Mouse (Mus musculus) midbrain, embryonic 12.5 days (tissue): ENCODE data around the gene Ccdc36. TPM values are rescaled to one million over a fixed set of nuclear protein-coding genes. Genes with fewer than 3 reads are reported as not detected.

ENCODE experiments used
- ATAC-seq: fragments of 200-750 bp; cut with Nextera tagmentation; 2 replicates; pipeline ENCODE4 v1.8.0; 2017; ENCODE audit warnings: low read depth, moderate TSS enrichment, moderate library complexity; ENCODE audit not compliant: low FRiP score
- H3K27ac ChIP-seq: fragments of 300-500 bp; sonication (generic); replicated peaks from 2 replicates; pipeline ENCODE4 v1.5.1; 2016; ENCODE audit warnings: mild to moderate bottlenecking
- H3K27me3 ChIP-seq: fragments of 300-500 bp; sonication (generic); 2 replicates; pipeline ENCODE4 v1.6.1; 2016; ENCODE audit warnings: mild to moderate bottlenecking
- H3K36me3 ChIP-seq: fragments of 300-500 bp; sonication (generic); 2 replicates; pipeline ENCODE4 v1.6.1; 2016
- H3K4me1 ChIP-seq: fragments of 300-500 bp; sonication (generic); 2 replicates; pipeline ENCODE4 v1.6.1; 2016
- H3K4me2 ChIP-seq: fragments of 300-500 bp; sonication (generic); replicated peaks from 2 replicates; pipeline ENCODE4 v1.6.1; 2016; ENCODE audit warnings: mild to moderate bottlenecking, moderate library complexity
- H3K4me3 ChIP-seq: fragments of 300-500 bp; sonication (generic); 2 replicates; pipeline ENCODE4 v1.5.1; 2016; ENCODE audit warnings: mild to moderate bottlenecking
- H3K9ac ChIP-seq: fragments of 300-500 bp; sonication (generic); replicated peaks from 2 replicates; pipeline ENCODE4 v1.6.1; 2016; ENCODE audit warnings: mild to moderate bottlenecking, moderate library complexity
- H3K9me3 ChIP-seq: fragments of 300-500 bp; sonication (generic); 2 replicates; pipeline ENCODE4 v1.6.1; 2016; ENCODE audit warnings: mild to moderate bottlenecking
- whole genome bisulfite sequencing: fragments of 180-500 bp; shearing (Covaris S2); methylation state at CpG from one replicate; pipeline ENCODE4 v1.1.7; 2016; 5-methylcytosine and 5-hydroxymethylcytosine counted together
- polyA plus RNA-seq: library from polyadenylated mRNA; unstranded; fragments of >200 nt; fragmentation: Nextera tagmentation; extraction: Ambion mirVana; gene quantifications from 2 replicates; pipeline ENCODE4 v1.2.1, GENCODE M21; 2016

Ccdc36 gene
- polyA plus RNA-seq, 1 experiment from 2014 or later, result 1.3 TPM

DNA sequence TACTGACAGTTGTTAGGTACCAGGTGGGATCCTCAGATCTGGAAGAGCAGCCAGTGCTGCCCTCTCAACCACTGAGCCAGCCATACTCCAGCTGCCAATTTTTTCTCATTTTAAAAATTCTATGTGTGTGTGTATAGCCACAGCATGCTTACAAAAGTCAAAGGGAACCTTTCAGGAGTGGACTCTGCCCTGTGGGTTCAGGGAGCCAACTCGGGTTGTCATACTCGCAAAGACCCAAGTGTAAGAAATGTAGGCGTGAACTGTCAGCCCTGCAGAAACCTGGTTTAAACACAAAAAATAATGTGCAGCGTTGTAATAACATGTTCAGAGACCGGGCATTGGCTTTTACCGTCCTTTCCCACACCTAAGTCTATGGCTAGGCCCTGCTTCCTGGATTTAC lies 34.1 kb downstream of the Ccdc36 start:
- Histone ChIP-seq H3K9ac (no peak overlapping the region), H3K27ac (no peak overlapping the region), H3K4me1 (no peaks in the 10 kb centered on the region), H3K27me3 (no peaks in the 10 kb centered on the region), H3K9me3 (no peaks in the 10 kb centered on the region), H3K36me3 (peaks cover 38% of the 10 kb centered on the region), H3K4me2 (no peak overlapping the region), H3K4me3 (no peak overlapping the region)
- ATAC-seq, result no peak
- 95% methylated on average over 6 of the region's 6 CpGs for WGBS

DNA sequence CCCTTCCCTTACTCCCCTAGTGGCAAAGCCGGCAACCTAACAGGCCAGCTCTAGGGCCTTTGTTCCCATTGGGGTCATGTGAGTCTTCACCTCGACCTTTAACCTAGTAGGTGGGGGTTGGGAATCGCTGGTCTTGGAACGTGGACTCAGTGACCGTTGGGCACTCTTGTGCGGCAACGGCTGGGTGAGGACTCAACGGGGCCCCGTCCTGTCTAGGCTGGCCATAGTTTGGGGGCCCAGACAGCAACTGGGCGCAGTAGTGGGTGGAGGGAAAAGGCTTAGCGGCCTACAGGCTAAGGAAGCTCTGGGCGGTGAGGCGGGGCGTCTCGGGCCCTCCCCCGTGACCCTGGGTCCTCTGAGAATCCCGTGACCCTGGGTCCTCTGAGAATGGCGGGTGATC lies 35.6 kb downstream of the Ccdc36 start, which contains the start of gene 1700102P08Rik:
Gene 1700102P08Rik (plus strand): TSS at position 130 of the 400 bp plus-strand sequence.
- H3K4me1 ChIP-seq, result no peaks in the 10 kb centered on the region
- H3K4me2 ChIP-seq, result no peak within 1 kb of the TSS
- ATAC-seq, result no peak
- H3K9ac ChIP-seq, result no peak within 1 kb of the TSS
- H3K9me3 ChIP-seq, result no peaks in the 10 kb centered on the region
- H3K27me3 ChIP-seq, result no peaks in the 10 kb centered on the region
- 41% methylated on average over 18 of the region's 18 CpGs for WGBS
- peaks cover 54% of the 10 kb centered on the region for H3K36me3 ChIP-seq
- no peak within 1 kb of the TSS for H3K4me3 ChIP-seq
- no peak within 1 kb of the TSS for H3K27ac ChIP-seq

DNA sequence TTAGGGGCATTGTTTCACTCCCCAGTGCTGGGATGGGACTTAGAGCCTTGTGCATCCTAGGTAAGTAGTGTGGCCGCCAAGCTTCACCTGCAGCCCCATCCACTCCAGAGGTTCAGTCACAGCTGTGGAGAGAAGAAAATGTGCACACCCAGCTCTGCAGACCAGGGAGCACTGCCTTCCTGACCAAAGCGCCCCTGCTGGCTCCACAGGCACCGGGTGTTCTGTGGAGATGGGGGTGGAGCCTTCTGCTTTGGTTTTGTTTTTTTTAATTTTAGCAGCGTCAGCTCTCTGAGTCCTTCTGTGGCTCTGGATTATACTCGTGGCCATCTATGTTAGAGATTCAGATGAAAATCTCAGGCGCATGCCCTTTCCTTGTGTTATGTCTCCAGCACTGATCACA lies 39.1 kb downstream of the Ccdc36 start:
- H3K36me3 ChIP-seq, result peaks cover 82% of the 10 kb centered on the region
- ATAC-seq, result no peak
- 82% methylated on average over 6 of the region's 6 CpGs for WGBS

DNA sequence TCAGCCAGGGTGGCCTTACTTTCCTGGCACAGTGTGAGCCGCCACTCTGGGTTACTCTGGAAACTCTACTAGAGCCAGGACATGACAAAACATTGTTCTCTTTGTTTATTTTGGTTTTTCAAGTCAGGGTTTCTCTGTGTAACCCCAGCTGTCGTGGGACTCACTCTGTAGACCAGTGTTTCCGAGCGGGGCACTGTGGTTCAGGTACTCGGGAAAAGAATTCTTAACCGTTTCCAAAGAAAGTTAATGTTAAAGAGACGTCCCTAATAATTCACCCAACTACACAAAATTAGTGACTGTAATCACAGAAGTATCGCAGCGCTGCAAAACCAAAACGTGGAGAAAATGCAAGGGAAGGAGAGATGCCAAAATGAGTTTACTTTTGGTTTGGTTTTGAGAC lies 39.7 kb downstream of the Ccdc36 start:
- no peaks in the 10 kb centered on the region for H3K4me1 ChIP-seq
- WGBS, result 89% methylated on average over 10 of the region's 10 CpGs
- H3K36me3 ChIP-seq, result peaks cover 88% of the 10 kb centered on the region
- no peaks in the 10 kb centered on the region for H3K27me3 ChIP-seq
- H3K4me2 ChIP-seq, result no peak overlapping the region
- no peak overlapping the region for H3K27ac ChIP-seq
- no peaks in the 10 kb centered on the region for H3K9me3 ChIP-seq
- no peak for ATAC-seq
- H3K4me3 ChIP-seq, result no peak overlapping the region
- no peak overlapping the region for H3K9ac ChIP-seq

More for the DNA sequence above, 39.1 kb downstream of the Ccdc36 start:
- no peaks in the 10 kb centered on the region for H3K27me3 ChIP-seq
- H3K9me3 ChIP-seq, result no peaks in the 10 kb centered on the region
- H3K4me3 ChIP-seq, result no peak overlapping the region
- no peak overlapping the region for H3K9ac ChIP-seq
- no peaks in the 10 kb centered on the region for H3K4me1 ChIP-seq
- H3K4me2 ChIP-seq, result no peak overlapping the region
- no peak overlapping the region for H3K27ac ChIP-seq

DNA sequence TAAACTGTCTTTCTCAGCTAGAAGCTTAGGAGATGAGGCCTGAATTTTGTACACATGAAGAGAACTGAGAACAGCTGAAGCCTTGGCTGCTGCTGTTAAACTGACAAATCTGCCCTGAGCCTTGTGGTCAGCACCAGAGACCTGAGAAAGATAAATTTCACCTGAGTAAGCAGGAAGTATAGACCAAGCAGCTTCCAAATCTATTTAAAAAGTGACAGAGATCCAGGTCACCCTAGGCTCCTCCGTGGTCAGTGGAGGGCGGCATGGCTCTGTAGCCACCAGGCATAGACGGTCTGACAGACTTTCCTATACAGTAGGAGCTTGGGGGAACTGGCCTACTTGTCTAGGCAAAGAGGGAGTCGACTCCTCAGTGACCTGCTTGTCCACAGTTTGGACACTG lies 41.5 kb downstream of the Ccdc36 start:
- no peaks in the 10 kb centered on the region for H3K27me3 ChIP-seq
- H3K27ac ChIP-seq, result no peak overlapping the region
- no peaks in the 10 kb centered on the region for H3K4me1 ChIP-seq
- no peak overlapping the region for H3K4me3 ChIP-seq
- no peak overlapping the region for H3K4me2 ChIP-seq
- no peaks in the 10 kb centered on the region for H3K9me3 ChIP-seq
- no peak for ATAC-seq
- H3K36me3 ChIP-seq, result peaks cover 88% of the 10 kb centered on the region
- H3K9ac ChIP-seq, result no peak overlapping the region
- WGBS, result 91% methylated on average over 4 of the region's 4 CpGs

DNA sequence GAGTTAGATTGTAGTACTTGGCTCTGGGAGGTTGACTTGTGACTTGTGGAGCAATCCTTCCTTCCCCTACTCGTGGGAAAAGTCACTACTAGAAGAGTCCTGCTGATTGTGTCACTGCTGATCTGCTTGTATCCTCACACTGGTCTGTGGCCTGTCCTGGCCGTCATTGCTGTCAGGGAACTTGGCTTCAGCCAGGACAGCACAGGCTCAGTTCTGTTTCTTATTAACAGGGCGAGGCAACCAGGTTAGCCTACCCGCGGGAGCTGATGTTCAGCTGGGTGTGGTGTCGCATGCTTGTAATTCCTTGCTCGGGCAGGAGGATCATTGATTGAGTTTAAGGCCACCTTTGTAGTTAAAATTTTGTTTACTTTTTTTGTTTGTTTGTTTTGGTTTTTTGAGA lies 43.3 kb downstream of the Ccdc36 start:
- WGBS, result 86% methylated on average over 7 of the region's 7 CpGs
- no peak overlapping the region for H3K9ac ChIP-seq

DNA sequence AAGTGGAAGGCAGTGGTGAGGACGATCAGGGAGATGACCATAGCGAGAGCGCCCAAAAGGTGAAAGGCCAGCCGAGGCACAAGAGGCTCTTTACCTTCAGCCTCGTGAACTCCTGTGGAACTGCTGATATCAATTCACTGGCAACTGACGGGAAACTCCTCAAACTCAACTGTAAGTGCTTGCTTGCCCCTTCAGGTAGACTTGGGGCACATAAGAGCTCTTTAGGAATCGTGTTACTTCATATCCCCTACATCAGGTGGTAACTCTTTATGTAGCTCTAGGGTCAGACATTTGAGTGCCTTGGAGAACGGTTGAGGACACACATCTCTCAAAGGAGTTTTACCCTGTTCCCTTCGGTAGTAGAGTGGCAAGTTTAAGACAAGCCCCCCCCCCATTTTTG lies 46.9 kb downstream of the Ccdc36 start:
- no peak overlapping the region for H3K4me2 ChIP-seq
- WGBS, result 94% methylated on average over 9 of the region's 9 CpGs
- H3K36me3 ChIP-seq, result peaks cover 88% of the 10 kb centered on the region
- H3K27ac ChIP-seq, result no peak overlapping the region
- H3K4me3 ChIP-seq, result no peak overlapping the region
- no peak overlapping the region for H3K9ac ChIP-seq
- no peaks in the 10 kb centered on the region for H3K9me3 ChIP-seq
- no peak for ATAC-seq
- H3K27me3 ChIP-seq, result no peaks in the 10 kb centered on the region
- no peaks in the 10 kb centered on the region for H3K4me1 ChIP-seq

More for the DNA sequence above, 43.3 kb downstream of the Ccdc36 start:
- Histone ChIP-seq H3K4me1 (no peaks in the 10 kb centered on the region), H3K4me2 (no peak overlapping the region), H3K4me3 (no peak overlapping the region), H3K36me3 (peaks cover 93% of the 10 kb centered on the region), H3K27ac (no peak overlapping the region), H3K9me3 (no peaks in the 10 kb centered on the region), H3K27me3 (no peaks in the 10 kb centered on the region)
- ATAC-seq, result no peak

DNA sequence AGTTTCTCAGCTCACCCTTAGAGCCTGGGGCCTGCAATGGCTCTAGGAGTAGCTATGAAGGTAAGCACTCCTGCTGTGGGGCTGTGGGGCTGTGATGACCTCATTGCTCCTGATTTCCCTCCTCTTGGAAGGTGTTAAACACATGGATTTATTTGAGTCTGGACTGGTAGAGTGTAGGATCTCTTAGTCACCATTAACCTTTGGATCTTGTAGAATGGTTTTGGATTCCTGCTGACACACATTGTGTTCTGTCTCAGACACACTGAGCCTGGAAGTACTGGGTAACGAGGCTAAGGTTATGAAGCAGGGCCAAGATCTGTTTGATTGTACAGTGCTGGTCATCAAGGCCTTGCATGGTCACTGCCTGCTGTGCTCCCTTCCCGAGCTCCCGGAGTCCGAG lies 49.0 kb downstream of the Ccdc36 start:
- no peak overlapping the region for H3K9ac ChIP-seq
- H3K9me3 ChIP-seq, result no peaks in the 10 kb centered on the region
- no peaks in the 10 kb centered on the region for H3K27me3 ChIP-seq
- H3K4me1 ChIP-seq, result no peaks in the 10 kb centered on the region
- no peak overlapping the region for H3K4me2 ChIP-seq
- H3K4me3 ChIP-seq, result no peak overlapping the region
- peaks cover 88% of the 10 kb centered on the region for H3K36me3 ChIP-seq
- ATAC-seq, result no peak
- WGBS, result 90% methylated on average over 4 of the region's 4 CpGs
- no peak overlapping the region for H3K27ac ChIP-seq

DNA sequence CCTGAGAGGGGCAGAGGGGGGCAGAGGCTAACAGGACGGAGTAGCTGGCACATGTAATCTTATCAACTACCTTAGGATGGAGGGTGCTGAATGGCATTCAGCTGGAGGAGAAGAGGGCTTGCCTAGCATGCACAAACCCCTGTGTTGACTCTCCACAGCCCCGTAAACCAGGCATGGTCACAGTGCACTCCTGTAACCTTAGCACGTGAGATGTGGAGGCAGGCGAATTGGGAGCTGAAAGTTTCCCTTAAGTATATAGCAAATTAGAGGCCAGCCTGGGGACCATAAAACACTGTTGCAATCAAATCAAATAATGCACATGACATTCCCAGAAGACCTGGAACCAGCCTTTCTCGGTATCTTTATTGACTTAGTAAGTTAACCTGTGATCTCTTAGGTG lies 49.5 kb downstream of the Ccdc36 start:
- Histone ChIP-seq H3K4me2 (no peak overlapping the region), H3K4me1 (no peaks in the 10 kb centered on the region), H3K36me3 (peaks cover 88% of the 10 kb centered on the region), H3K9ac (no peak overlapping the region), H3K27ac (no peak overlapping the region), H3K27me3 (no peaks in the 10 kb centered on the region), H3K4me3 (no peak overlapping the region), H3K9me3 (no peaks in the 10 kb centered on the region)
- no peak for ATAC-seq
- WGBS, result 95% methylated on average over 5 of the region's 5 CpGs

DNA sequence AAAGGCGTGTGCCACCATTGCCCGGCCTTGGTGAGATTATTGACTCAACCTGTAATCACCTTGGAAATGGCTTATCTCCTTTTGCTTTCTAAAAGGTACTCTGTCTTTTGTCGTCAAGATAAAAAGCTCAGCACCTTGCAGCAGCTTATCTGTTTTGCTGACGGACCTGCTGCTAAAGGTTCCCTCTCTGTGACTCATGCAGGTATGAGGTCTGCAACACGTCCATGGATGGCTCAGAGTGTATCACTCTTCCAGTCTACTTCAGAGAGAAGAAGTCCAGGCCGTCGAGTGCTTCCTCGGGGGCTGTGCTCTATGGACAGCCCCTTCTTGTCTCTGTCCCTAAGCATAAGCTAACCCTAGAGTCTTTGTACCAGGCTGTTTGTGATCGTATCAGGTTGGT lies 50.0 kb downstream of the Ccdc36 start:
- no peak overlapping the region for H3K4me3 ChIP-seq
- H3K4me1 ChIP-seq, result no peaks in the 10 kb centered on the region
- H3K27ac ChIP-seq, result no peak overlapping the region
- H3K27me3 ChIP-seq, result no peaks in the 10 kb centered on the region
- no peak overlapping the region for H3K9ac ChIP-seq
- H3K4me2 ChIP-seq, result no peak overlapping the region
- ATAC-seq, result no peak
- H3K9me3 ChIP-seq, result no peaks in the 10 kb centered on the region
- peaks cover 88% of the 10 kb centered on the region for H3K36me3 ChIP-seq
- 95% methylated on average over 9 of the region's 9 CpGs for WGBS

Other genes with a start within 250 kb of the Ccdc36 start
- 4.4 and 5.0 TPM in 2 replicates for gene Bsn, start 238.1 kb downstream of the Ccdc36 start, polyA plus RNA-seq
- gene Dag1, start 164.5 kb downstream of the Ccdc36 start, polyA plus RNA-seq, result 64.7 and 67.0 TPM in 2 replicates
- 67.9 and 78.4 TPM in 2 replicates for gene Nicn1, start 138.1 kb downstream of the Ccdc36 start, polyA plus RNA-seq
- gene Amt, start 131.6 kb downstream of the Ccdc36 start, polyA plus RNA-seq, result 25.0 and 30.0 TPM in 2 replicates
- 324 and 379 TPM in 2 replicates for gene Rhoa, start 122.4 kb downstream of the Ccdc36 start, polyA plus RNA-seq
- 39.9 and 41.7 TPM in 2 replicates for gene Tcta, start 122.3 kb downstream of the Ccdc36 start, polyA plus RNA-seq
- gene Gpx1, start 89.6 kb downstream of the Ccdc36 start, polyA plus RNA-seq, result 656 and 692 TPM in 2 replicates
- gene Usp4, start 80.6 kb downstream of the Ccdc36 start, polyA plus RNA-seq, result 135 and 142 TPM in 2 replicates
- gene 1700102P08Rik, start 35.7 kb downstream of the Ccdc36 start, polyA plus RNA-seq, result 1.7 and 2.4 TPM in 2 replicates
- gene BC048562, start 8.0 kb upstream of the Ccdc36 start, polyA plus RNA-seq, result not detected in 2 replicates
- gene Ccdc71, start 32.0 kb upstream of the Ccdc36 start, polyA plus RNA-seq, result 51.4 and 52.6 TPM in 2 replicates
- 60.7 and 72.1 TPM in 2 replicates for gene Klhdc8b, start 33.1 kb upstream of the Ccdc36 start, polyA plus RNA-seq
- 42.2 and 44.0 TPM in 2 replicates for gene Lamb2, start 51.3 kb upstream of the Ccdc36 start, polyA plus RNA-seq
- 111 and 116 TPM in 2 replicates for gene Usp19, start 62.1 kb upstream of the Ccdc36 start, polyA plus RNA-seq
- gene Qars, start 79.2 kb upstream of the Ccdc36 start, polyA plus RNA-seq, result 83.7 and 86.3 TPM in 2 replicates
- 175 and 178 TPM in 2 replicates for gene Qrich1, start 88.3 kb upstream of the Ccdc36 start, polyA plus RNA-seq
- gene Impdh2, start 131.8 kb upstream of the Ccdc36 start, polyA plus RNA-seq, result 133 and 143 TPM in 2 replicates
- 56.9 and 58.8 TPM in 2 replicates for gene Ndufaf3, start 138.9 kb upstream of the Ccdc36 start, polyA plus RNA-seq
- 251 and 260 TPM in 2 replicates for gene Dalrd3, start 141.4 kb upstream of the Ccdc36 start, polyA plus RNA-seq
- gene Wdr6, start 150.3 kb upstream of the Ccdc36 start, polyA plus RNA-seq, result 288 and 293 TPM in 2 replicates
- gene P4htm, start 169.2 kb upstream of the Ccdc36 start, polyA plus RNA-seq, result 14.7 and 16.4 TPM in 2 replicates
- gene Arih2, start 220.9 kb upstream of the Ccdc36 start, polyA plus RNA-seq, result 60.3 and 64.8 TPM in 2 replicates
- gene Slc25a20, start 233.6 kb upstream of the Ccdc36 start, polyA plus RNA-seq, result 36.6 and 38.6 TPM in 2 replicates